Mouse (Mus musculus): ENCODE results near the gene Sema4g. TPM values are rescaled to one million over a fixed set of nuclear protein-coding genes. Genes with fewer than 3 reads are reported as not detected.
A peak's percentile ranks its signal among the peaks of the same experiment; 100 is the strongest.

Gene Sema4g
- total RNA-seq, 2 experiments from 2014 or later: 19.1 to 20.8 TPM

GRCm38 (mm10) chr19:45047935-45048643 lies 59.2 kb downstream of the Sema4g start:
- DNase-seq (ENCODE audit: low spot score in 2 of 2): peak; percentile 89 to 91

- DNase-seq (ENCODE audit: low spot score in 2 of 2): no peak
These were observed 59.9 kb downstream of the Sema4g start for GRCm38 (mm10) chr19:45048644-45049365.

DNA sequence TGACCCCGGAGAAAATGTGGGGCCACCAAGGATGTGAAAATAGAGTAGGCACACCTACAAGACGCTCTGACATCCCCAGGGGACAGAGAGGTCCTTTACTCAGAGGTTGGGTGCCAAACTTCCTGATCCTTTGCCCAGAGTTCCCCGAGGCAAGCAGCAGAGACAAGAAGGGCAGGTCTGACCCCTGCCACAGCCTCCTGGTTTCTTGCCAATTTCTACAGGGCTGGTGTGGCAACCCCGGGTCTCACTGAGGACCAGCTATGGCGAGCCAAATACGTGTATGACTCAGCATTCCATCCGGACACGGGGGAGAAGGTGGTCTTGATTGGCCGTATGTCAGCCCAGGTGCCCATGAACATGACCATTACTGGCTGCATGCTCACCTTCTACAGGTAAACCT lies 60.6 kb downstream of the Sema4g start:
- no peak for DNase-seq (ENCODE audit: low spot score in 2 of 2)

Other genes with a start within 250 kb of the Sema4g start
- under 1 TPM; 0.48 to 0.50 TPM for gene Pax2, start 233.1 kb upstream of the Sema4g start, total RNA-seq (2021)
- 10 to 100 TPM; 40.1 to 41.9 TPM for gene Slf2, start 58.0 kb upstream of the Sema4g start, total RNA-seq (2021)
- gene Twnk, start 16.6 kb downstream of the Sema4g start, total RNA-seq (2021): 10 to 100 TPM; 15.6 to 16.5 TPM
- gene Mrpl43, start 17.3 kb downstream of the Sema4g start, total RNA-seq (2021): 10 to 100 TPM; 40.6 to 42.2 TPM
- 10 to 100 TPM; 32.0 to 35.6 TPM for gene Lzts2, start 25.3 kb downstream of the Sema4g start, total RNA-seq (2021)
- gene Pdzd7, start 56.6 kb downstream of the Sema4g start, total RNA-seq (2021): 1 to 10 TPM; 1.8 to 2.6 TPM
- 100 to 1,000 TPM in 1 of 2 experiments, 10 to 100 TPM in 1; 89.4 to 103 TPM for gene Sfxn3, start 58.4 kb downstream of the Sema4g start, total RNA-seq (2021)
- 1 to 10 TPM; 1.3 to 2.4 TPM for gene Kazald1, start 86.1 kb downstream of the Sema4g start, total RNA-seq (2021)
- not detected for gene Tlx1, start 161.6 kb downstream of the Sema4g start, total RNA-seq (2021)
- not detected for gene Lbx1, start 246.7 kb downstream of the Sema4g start, total RNA-seq (2021)